Mouse (Mus musculus) lung, postnatal 0 days (tissue): ENCODE data around the gene Snapc4.

Experiments used
- CTCF ChIP-seq: IDR thresholded peaks from 2 replicates; pipeline ENCODE4 v1.5.1; 2016; ENCODE audit warnings: antibody characterized with exemption, mild to moderate bottlenecking
- EP300 ChIP-seq: IDR thresholded peaks from 2 replicates; pipeline ENCODE4 v1.6.1; 2016; ENCODE audit warnings: antibody characterized with exemption, mild to moderate bottlenecking, control low read depth

GRCm38 (mm10) chr2:26313394-26313793 is 67.1 kb downstream of the Snapc4 start:
- TF ChIP-seq CTCF, result no peak
- no peak for TF ChIP-seq EP300
